Comparison of ENCODE assay signal across 15 mouse cellular contexts in genomic region chr9:62351200-62351599, GRCm38 (mm10). TPM values are rescaled to one million over a fixed set of nuclear protein-coding genes. Genes with fewer than 3 reads are reported as not detected.
DNase-seq lines count a peak whose midpoint lies in the region; ATAC-seq and TF ChIP-seq lines count a peak whose summit lies in the region.
"Had no signal": no experiment of that assay in that cellular context is flagged by ENCODE, and none has a peak within 500 bp of the region (broad histone marks: within the 10 kb centered on the region; RNA-seq: fewer than 3 reads in every experiment).

No protein-coding gene starts in this region.

- H3K79me2 ChIP-seq in heart, adult 2 months (replicated peaks; ENCODE audit: control insufficient read depth, insufficient read depth, low read length): peaks cover 14% of the 10 kb centered on the region

- H3K4me1 ChIP-seq in heart, adult 2 months (ENCODE audit: control insufficient read depth, insufficient read depth, low read length): peaks cover 42% of the 10 kb centered on the region
- peaks cover 2% of the 10 kb centered on the region; the same call in 1 of the 2 replicates for H3K4me1 ChIP-seq in lung, embryonic 14.5 days (ENCODE audit: insufficient read depth)
- peaks cover 74% of the 10 kb centered on the region for H3K4me1 ChIP-seq in embryonic facial prominence, embryonic 10.5 days
- peaks cover 73% of the 10 kb centered on the region for H3K4me1 ChIP-seq in limb, embryonic 10.5 days

- WGBS in heart, adult 2 months: 19% methylated on average over 4 of the region's 4 CpGs
- 21% methylated on average over 3 of the region's 4 CpGs for WGBS in lung, embryonic 14.5 days
- 32% methylated on average over 4 of the region's 4 CpGs for WGBS in embryonic facial prominence, embryonic 10.5 days
- 50% methylated on average over 4 of the region's 4 CpGs for WGBS in limb, embryonic 10.5 days

- TF ChIP-seq POLR2A in heart, adult 2 months (IDR thresholded peaks at IDR 0.05; ENCODE audit: insufficient read depth, low read depth, low read length): no peak

- H3K4me2 ChIP-seq in lung, embryonic 14.5 days: peak overlapping the region; percentile 25; the same call in 1 of the 2 replicates
- H3K4me2 ChIP-seq: forebrain, embryonic 15.5 days had no signal

- ATAC-seq in lung, embryonic 14.5 days (ENCODE audit: insufficient read depth): no peak
- ATAC-seq in cerebellum, adult (ENCODE audit: insufficient number of reproducible peaks, low FRiP score, low TSS enrichment): no peak
- ATAC-seq: forebrain, embryonic 15.5 days; midbrain, embryonic 16.5 days had no signal

- peak; percentile 17 to 18 for DNase-seq in heart, adult 2 months
- DNase-seq in heart, postnatal 14 days: no peak
- peak; percentile 73 for DNase-seq in lung, embryonic 14.5 days
- no peak for DNase-seq in lung, adult 18-20 months
- DNase-seq in embryonic facial prominence, embryonic 10.5 days (ENCODE audit: low spot score): peak; percentile 45
- DNase-seq in limb, embryonic 10.5 days (ENCODE audit: low spot score): no peak
- no peak for DNase-seq in c-Kit-positive CD71-positive TER-119-positive erythroid progenitor cells, embryonic 14.5 days (ENCODE audit: low spot score)
- DNase-seq: adrenal gland, postnatal 10 days; cerebellum, adult 11-12 months; embryo, embryonic 11 days; gastrocnemius, postnatal 36 days; spleen, adult 18-20 months had no signal

- TF ChIP-seq CTCF in heart, adult 2 months (IDR thresholded peaks at IDR 0.05): no peak
- no peak for TF ChIP-seq CTCF in lung, embryonic 14.5 days (IDR thresholded peaks at IDR 0.05; ENCODE audit: low read depth)

- H3K27ac ChIP-seq in heart, adult 2 months: peak overlapping the region; percentile 61
- H3K27ac ChIP-seq in lung, embryonic 14.5 days (ENCODE audit: low read depth): peak overlapping the region; percentile 3; the same call in 1 of the 2 replicates
- peak overlapping the region; percentile 63 for H3K27ac ChIP-seq in embryonic facial prominence, embryonic 10.5 days (replicated peaks)
- peak overlapping the region; percentile 70 for H3K27ac ChIP-seq in limb, embryonic 10.5 days
- H3K27ac ChIP-seq: forebrain, embryonic 15.5 days had no signal

- no peak overlapping the region for H3K4me3 ChIP-seq in heart, adult 2 months
- no peak overlapping the region for H3K4me3 ChIP-seq in lung, embryonic 14.5 days (ENCODE audit: low read depth, low read length)
- H3K4me3 ChIP-seq in embryonic facial prominence, embryonic 10.5 days: 0 out of 2 replicates have a peak overlapping the region, but pooled peaks have one; percentile 16
- H3K4me3 ChIP-seq in limb, embryonic 10.5 days: no peak overlapping the region
- H3K4me3 ChIP-seq: forebrain, embryonic 15.5 days had no signal

- intact Hi-C loops in heart, adult 2 months (cut with DNase I): no loop called here
- intact Hi-C loops in heart, postnatal 14 days (cut with DNase I): no loop called here

- no peaks in the 10 kb centered on the region for H3K9me3 ChIP-seq in lung, embryonic 14.5 days (ENCODE audit: low read depth, low read length)
- H3K9me3 ChIP-seq in embryonic facial prominence, embryonic 10.5 days: no peaks in the 10 kb centered on the region
- no peaks in the 10 kb centered on the region for H3K9me3 ChIP-seq in limb, embryonic 10.5 days (replicated peaks)
- H3K9me3 ChIP-seq: forebrain, embryonic 15.5 days had no signal

- H3K27me3 ChIP-seq in heart, adult 2 months (ENCODE audit: control insufficient read depth, insufficient read depth, low read length): no peaks in the 10 kb centered on the region
- no peaks in the 10 kb centered on the region for H3K27me3 ChIP-seq in lung, embryonic 14.5 days (ENCODE audit: insufficient read depth, low read length)
- H3K27me3 ChIP-seq in embryonic facial prominence, embryonic 10.5 days (replicated peaks; ENCODE audit: low read depth, poor library complexity, severe bottlenecking): no peaks in the 10 kb centered on the region
- H3K27me3 ChIP-seq in limb, embryonic 10.5 days (ENCODE audit: low read depth, poor library complexity, severe bottlenecking): no peaks in the 10 kb centered on the region
- H3K27me3 ChIP-seq: forebrain, embryonic 15.5 days had no signal

- no peak overlapping the region for H3K9ac ChIP-seq in heart, adult 2 months (ENCODE audit: low read depth, low read length)
- H3K9ac ChIP-seq in lung, embryonic 14.5 days: no peak overlapping the region
- H3K9ac ChIP-seq: forebrain, embryonic 15.5 days had no signal

- no peak for TF ChIP-seq EP300 in heart, adult 2 months (IDR thresholded peaks at IDR 0.05; ENCODE audit: insufficient read depth, low read depth, low read length)

- peaks cover 11% of the 10 kb centered on the region for H3K36me3 ChIP-seq in heart, adult 2 months (ENCODE audit: control insufficient read depth, insufficient read depth, low read length)
- H3K36me3 ChIP-seq in lung, embryonic 14.5 days (ENCODE audit: insufficient read depth): peaks cover 18% of the 10 kb centered on the region; the same call in 1 of the 2 replicates
- H3K36me3 ChIP-seq in embryonic facial prominence, embryonic 10.5 days (replicated peaks): peaks cover 58% of the 10 kb centered on the region
- peaks cover 55% of the 10 kb centered on the region for H3K36me3 ChIP-seq in limb, embryonic 10.5 days
- H3K36me3 ChIP-seq: forebrain, embryonic 15.5 days had no signal

RNA-seq across cellular contexts. Expression of gene Anp32a, which starts 10.1 kb away (rescaled TPM):
- total RNA-seq in heart, adult 2 months (2021): 100 to 1,000 TPM; 189 to 204 TPM
- 28.8 and 68.2 TPM in 2 replicates for polyA plus RNA-seq in heart, adult 2 months (2012; rRNA removed)
- 100 to 1,000 TPM; 184 to 205 TPM for total RNA-seq in heart, postnatal 14 days (2021)
- 134 and 135 TPM in 2 replicates for polyA plus RNA-seq in lung, embryonic 14.5 days (2014; fragmentation: Nextera tagmentation; extraction: Ambion mirVana)
- polyA plus RNA-seq in embryonic facial prominence, embryonic 10.5 days (2016; fragmentation: Nextera tagmentation; extraction: Ambion mirVana): 208 and 232 TPM in 2 replicates
- 240 and 246 TPM in 2 replicates for polyA plus RNA-seq in limb, embryonic 10.5 days (2016; fragmentation: Nextera tagmentation; extraction: Ambion mirVana)

Comparison
In these comparisons a context has a peak if more than half of its experiments do, and no peak if none do; other contexts are left out.
1. DNase-seq: peak in heart, adult 2 months (2 of 2), lung, embryonic 14.5 days (single experiment) and embryonic facial prominence, embryonic 10.5 days (single experiment); none in heart, postnatal 14 days (0 of 2), lung, adult 18-20 months (0 of 2), limb, embryonic 10.5 days (single experiment) and c-Kit-positive CD71-positive TER-119-positive erythroid progenitor cells, embryonic 14.5 days (single experiment).
2. H3K27ac ChIP-seq: peak in every context shown above with its lines; median percentile 70 in limb, embryonic 10.5 days; 63 in embryonic facial prominence, embryonic 10.5 days; 61 in heart, adult 2 months; 3 in lung, embryonic 14.5 days.